Mouse (Mus musculus) C2C12 (cell line): Measurements from ENCODE around the gene F830045P16Rik.

Experiments used
- CEBPB ChIP-seq: IDR thresholded peaks from one replicate; pipeline ENCODE4 v1.6.1; 2011; ENCODE audit warnings: low read depth, mild to moderate bottlenecking, control low read depth, moderate library complexity
- CTCF ChIP-seq: IDR thresholded peaks from one replicate; pipeline ENCODE4 v1.5.1; 2011; ENCODE audit not compliant: control insufficient read depth, insufficient read depth, insufficient read length
- FOSL1 ChIP-seq: IDR thresholded peaks from one replicate; pipeline ENCODE4 v1.8.0; 2011; ENCODE audit warnings: mild to moderate bottlenecking, low read length; ENCODE audit not compliant: poor library complexity, insufficient read depth, severe bottlenecking
- MAX ChIP-seq: IDR thresholded peaks from one replicate; pipeline ENCODE4 v1.6.1; 2011; ENCODE audit warnings: mild to moderate bottlenecking, control low read depth
- MYOG ChIP-seq: IDR thresholded peaks from one replicate; pipeline ENCODE4 v1.6.1; 2011; ENCODE audit not compliant: control insufficient read depth, insufficient read length; ENCODE audit errors: extremely low read depth
- USF1 ChIP-seq: IDR thresholded peaks from one replicate; pipeline ENCODE4 v1.6.1; 2011; ENCODE audit warnings: low read depth, mild to moderate bottlenecking, control low read depth, moderate library complexity

DNA sequence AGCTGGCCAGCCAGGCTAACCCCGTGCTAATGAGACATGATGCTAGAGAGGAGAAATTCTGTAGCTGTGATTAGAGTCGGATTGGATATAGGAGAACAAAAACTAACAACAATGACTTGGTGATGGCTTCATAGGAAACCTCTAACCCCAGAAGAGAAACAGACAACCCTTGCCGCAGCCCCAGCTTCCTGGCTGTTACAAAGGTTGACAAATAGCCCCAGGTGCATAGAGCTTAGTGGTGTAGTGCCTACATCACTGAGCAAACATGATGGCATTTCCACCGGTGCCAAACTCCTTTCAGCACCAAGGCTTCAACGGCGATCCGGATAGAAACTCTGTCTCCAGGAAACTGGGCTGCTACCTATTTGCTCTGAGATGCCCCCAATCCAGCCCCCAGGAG is 9.2 kb upstream of the F830045P16Rik start:
- TF ChIP-seq CTCF (no peak), FOSL1 (no peak), USF1 (no peak), MAX (no peak), MYOG (no peak), CEBPB (no peak)
